Mouse (Mus musculus): ENCODE results near the gene Rhbdl3. TPM values are rescaled to one million over a fixed set of nuclear protein-coding genes. Genes with fewer than 3 reads are reported as not detected.

Rhbdl3 gene
- polyA plus RNA-seq, 1 experiment from 2014 or later: 3.1 TPM

DNA sequence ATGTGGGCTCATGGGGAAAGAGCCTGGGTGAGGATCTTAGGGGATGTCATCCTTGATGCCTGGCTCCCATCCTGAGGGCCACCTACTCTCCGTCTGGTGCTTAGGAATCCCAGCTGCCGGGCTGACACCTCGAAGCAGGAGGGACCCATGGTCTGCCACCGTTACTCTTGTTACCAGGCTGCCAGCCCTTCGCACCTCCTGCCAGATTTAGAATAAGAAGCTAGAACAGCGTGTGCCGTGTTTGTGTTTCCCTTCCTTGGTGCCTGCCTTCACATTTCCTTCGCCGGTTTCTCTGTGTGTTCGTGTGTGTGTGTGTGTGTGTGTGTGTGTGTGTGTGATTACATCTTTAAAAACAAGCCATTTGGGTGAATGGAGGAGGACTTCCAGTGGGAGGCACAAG is 4.1 kb downstream of the Rhbdl3 start:
- peaks cover 3% of the 10 kb centered on the region; the same call in 1 of the 2 replicates for H3K9me3 ChIP-seq (replicated peaks; ENCODE audit: control insufficient read depth, low read length)
- H3K27ac ChIP-seq (ENCODE audit: low read length): no peak overlapping the region
- H3K4me3 ChIP-seq (ENCODE audit: low read length): no peak overlapping the region
- no peak overlapping the region for H3K9ac ChIP-seq (ENCODE audit: low read length)
- H3K27me3 ChIP-seq (ENCODE audit: control insufficient read depth, insufficient read depth, low read length): peaks cover 30% of the 10 kb centered on the region
- 71% methylated on average over 10 of the region's 10 CpGs for WGBS
- H3K36me3 ChIP-seq (ENCODE audit: control insufficient read depth, insufficient read depth): no peaks in the 10 kb centered on the region
- ATAC-seq (replicated peaks; ENCODE audit: extremely low read depth, insufficient read depth, low FRiP score): no peak
- peaks cover 15% of the 10 kb centered on the region for H3K4me1 ChIP-seq (ENCODE audit: control insufficient read depth, insufficient read depth, low read length)
- no peak overlapping the region for H3K4me2 ChIP-seq (ENCODE audit: low read depth, low read length)

DNA sequence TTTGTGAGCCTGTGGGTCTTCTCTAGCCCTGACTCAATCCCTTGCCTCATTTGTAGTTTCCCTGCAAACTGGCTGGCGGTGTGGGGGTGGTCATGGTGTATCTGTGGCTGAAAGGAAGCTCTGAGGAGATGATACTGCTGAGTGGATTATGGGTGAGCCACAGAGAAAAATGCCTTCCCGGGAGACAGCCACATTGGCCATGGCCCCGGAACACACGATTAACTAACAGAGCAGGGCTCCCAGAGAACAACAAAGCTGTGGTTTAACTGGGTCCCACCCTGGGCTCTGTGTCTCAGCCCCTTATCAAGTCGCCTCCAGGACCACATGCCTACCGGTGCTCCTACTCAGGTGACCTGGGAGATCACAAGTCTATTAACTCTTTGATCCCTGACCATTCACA is 7.8 kb downstream of the Rhbdl3 start:
- WGBS: 46% methylated on average over 6 of the region's 6 CpGs
- Histone ChIP-seq H3K36me3 (ENCODE audit: control insufficient read depth, insufficient read depth) (no peaks in the 10 kb centered on the region), H3K27me3 (ENCODE audit: control insufficient read depth, insufficient read depth, low read length) (peaks cover 6% of the 10 kb centered on the region; the same call in 1 of the 2 replicates), H3K9ac (ENCODE audit: low read length) (no peak overlapping the region), H3K27ac (ENCODE audit: low read length) (no peak overlapping the region), H3K9me3 (replicated peaks; ENCODE audit: control insufficient read depth, low read length) (peaks cover 3% of the 10 kb centered on the region; the same call in 1 of the 2 replicates), H3K4me2 (ENCODE audit: low read depth, low read length) (no peak overlapping the region), H3K4me3 (ENCODE audit: low read length) (no peak overlapping the region), H3K4me1 (ENCODE audit: control insufficient read depth, insufficient read depth, low read length) (no peaks in the 10 kb centered on the region)
- ATAC-seq (replicated peaks; ENCODE audit: extremely low read depth, insufficient read depth, low FRiP score): no peak

- Histone ChIP-seq H3K27ac (ENCODE audit: low read length) (no peak overlapping the region), H3K27me3 (ENCODE audit: control insufficient read depth, insufficient read depth, low read length) (no peaks in the 10 kb centered on the region; the same call in 1 of the 2 replicates), H3K4me3 (ENCODE audit: low read length) (no peak overlapping the region), H3K9me3 (replicated peaks; ENCODE audit: control insufficient read depth, low read length) (no peaks in the 10 kb centered on the region), H3K36me3 (ENCODE audit: control insufficient read depth, insufficient read depth) (no peaks in the 10 kb centered on the region), H3K4me2 (ENCODE audit: low read depth, low read length) (no peak overlapping the region), H3K4me1 (ENCODE audit: control insufficient read depth, insufficient read depth, low read length) (no peaks in the 10 kb centered on the region), H3K9ac (ENCODE audit: low read length) (no peak overlapping the region)
- 73% methylated on average over 4 of the region's 4 CpGs for WGBS
- no peak for ATAC-seq (replicated peaks; ENCODE audit: extremely low read depth, insufficient read depth, low FRiP score)
Measured at GRCm38 (mm10) chr11:80311271-80311670, 10.6 kb downstream of the Rhbdl3 start.

- Histone ChIP-seq H3K4me1 (ENCODE audit: control insufficient read depth, insufficient read depth, low read length) (no peaks in the 10 kb centered on the region), H3K9me3 (replicated peaks; ENCODE audit: control insufficient read depth, low read length) (no peaks in the 10 kb centered on the region), H3K4me2 (ENCODE audit: low read depth, low read length) (no peak overlapping the region), H3K4me3 (ENCODE audit: low read length) (no peak overlapping the region), H3K27me3 (ENCODE audit: control insufficient read depth, insufficient read depth, low read length) (no peaks in the 10 kb centered on the region; the same call in 1 of the 2 replicates), H3K27ac (ENCODE audit: low read length) (no peak overlapping the region), H3K9ac (ENCODE audit: low read length) (no peak overlapping the region), H3K36me3 (ENCODE audit: control insufficient read depth, insufficient read depth) (no peaks in the 10 kb centered on the region)
- WGBS: 28% methylated on average over 2 of the region's 2 CpGs
- ATAC-seq (replicated peaks; ENCODE audit: extremely low read depth, insufficient read depth, low FRiP score): no peak
Measured at GRCm38 (mm10) chr11:80312049-80312448, 11.3 kb downstream of the Rhbdl3 start.

GRCm38 (mm10) chr11:80312565-80312964 is 11.9 kb downstream of the Rhbdl3 start:
- Histone ChIP-seq H3K4me2 (ENCODE audit: low read depth, low read length) (no peak overlapping the region), H3K9me3 (replicated peaks; ENCODE audit: control insufficient read depth, low read length) (no peaks in the 10 kb centered on the region), H3K9ac (ENCODE audit: low read length) (no peak overlapping the region), H3K27me3 (ENCODE audit: control insufficient read depth, insufficient read depth, low read length) (no peaks in the 10 kb centered on the region; the same call in 1 of the 2 replicates), H3K27ac (ENCODE audit: low read length) (no peak overlapping the region), H3K36me3 (ENCODE audit: control insufficient read depth, insufficient read depth) (no peaks in the 10 kb centered on the region), H3K4me3 (ENCODE audit: low read length) (no peak overlapping the region), H3K4me1 (ENCODE audit: control insufficient read depth, insufficient read depth, low read length) (no peaks in the 10 kb centered on the region)
- 4% methylated on average over 6 of the region's 6 CpGs for WGBS
- ATAC-seq (replicated peaks; ENCODE audit: extremely low read depth, insufficient read depth, low FRiP score): no peak

DNA sequence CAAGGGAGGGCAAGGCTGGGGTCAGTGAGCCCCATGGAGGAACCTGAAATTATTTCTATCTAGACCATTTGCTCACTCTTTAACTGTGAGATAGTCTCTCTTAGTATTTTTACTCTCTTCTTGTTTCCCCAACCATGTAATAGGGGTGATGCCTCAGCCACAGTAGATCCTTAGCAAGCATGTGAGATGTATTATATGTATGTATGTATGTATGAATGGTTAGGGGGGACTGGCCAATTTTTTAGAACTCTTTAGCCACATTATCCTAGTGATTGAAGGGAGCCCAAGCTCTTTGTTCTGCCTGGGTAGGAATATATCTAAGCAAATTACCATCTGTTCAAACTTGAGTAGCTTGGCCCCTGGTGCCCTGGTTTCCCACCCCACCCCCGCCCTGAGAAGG is 12.8 kb downstream of the Rhbdl3 start:
- Histone ChIP-seq H3K36me3 (ENCODE audit: control insufficient read depth, insufficient read depth) (no peaks in the 10 kb centered on the region), H3K27ac (ENCODE audit: low read length) (no peak overlapping the region), H3K4me1 (ENCODE audit: control insufficient read depth, insufficient read depth, low read length) (no peaks in the 10 kb centered on the region), H3K9me3 (replicated peaks; ENCODE audit: control insufficient read depth, low read length) (no peaks in the 10 kb centered on the region), H3K4me3 (ENCODE audit: low read length) (no peak overlapping the region), H3K9ac (ENCODE audit: low read length) (no peak overlapping the region), H3K4me2 (ENCODE audit: low read depth, low read length) (no peak overlapping the region), H3K27me3 (ENCODE audit: control insufficient read depth, insufficient read depth, low read length) (no peaks in the 10 kb centered on the region; the same call in 1 of the 2 replicates)
- 67% methylated on average over 1 of the region's 1 CpGs for WGBS
- no peak for ATAC-seq (replicated peaks; ENCODE audit: extremely low read depth, insufficient read depth, low FRiP score)

DNA sequence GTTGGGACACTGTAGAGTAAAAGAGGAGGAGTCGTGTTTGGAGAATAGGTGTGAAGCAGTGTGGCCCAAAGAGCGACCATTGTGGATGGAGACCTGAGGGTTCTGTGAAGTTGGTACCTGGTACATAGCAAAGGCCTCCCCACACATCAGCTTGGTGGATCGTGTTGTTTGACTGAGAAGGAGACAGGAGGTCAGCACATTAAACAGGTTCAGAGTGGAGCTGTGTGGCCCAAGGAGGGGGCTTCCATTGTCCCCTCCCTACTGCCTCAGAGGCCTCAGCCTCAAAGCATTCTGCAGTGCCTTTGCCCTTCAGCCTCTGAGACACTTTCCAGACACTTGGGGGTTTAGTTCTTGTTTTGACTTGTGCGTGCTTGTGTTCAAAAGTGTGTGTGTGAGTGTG is 13.2 kb downstream of the Rhbdl3 start:
- Histone ChIP-seq H3K27me3 (ENCODE audit: control insufficient read depth, insufficient read depth, low read length) (no peaks in the 10 kb centered on the region; the same call in 1 of the 2 replicates), H3K9me3 (replicated peaks; ENCODE audit: control insufficient read depth, low read length) (no peaks in the 10 kb centered on the region), H3K36me3 (ENCODE audit: control insufficient read depth, insufficient read depth) (no peaks in the 10 kb centered on the region), H3K4me2 (ENCODE audit: low read depth, low read length) (no peak overlapping the region), H3K4me3 (ENCODE audit: low read length) (no peak overlapping the region), H3K27ac (ENCODE audit: low read length) (no peak overlapping the region), H3K4me1 (ENCODE audit: control insufficient read depth, insufficient read depth, low read length) (no peaks in the 10 kb centered on the region), H3K9ac (ENCODE audit: low read length) (no peak overlapping the region)
- WGBS: 69% methylated on average over 4 of the region's 4 CpGs
- no peak for ATAC-seq (replicated peaks; ENCODE audit: extremely low read depth, insufficient read depth, low FRiP score)

- ATAC-seq (replicated peaks; ENCODE audit: extremely low read depth, insufficient read depth, low FRiP score): no peak
- Histone ChIP-seq H3K4me3 (ENCODE audit: low read length) (no peak overlapping the region), H3K27me3 (ENCODE audit: control insufficient read depth, insufficient read depth, low read length) (no peaks in the 10 kb centered on the region; the same call in 1 of the 2 replicates), H3K4me1 (ENCODE audit: control insufficient read depth, insufficient read depth, low read length) (no peaks in the 10 kb centered on the region), H3K27ac (ENCODE audit: low read length) (no peak overlapping the region), H3K4me2 (ENCODE audit: low read depth, low read length) (no peak overlapping the region), H3K36me3 (ENCODE audit: control insufficient read depth, insufficient read depth) (no peaks in the 10 kb centered on the region), H3K9ac (ENCODE audit: low read length) (no peak overlapping the region), H3K9me3 (replicated peaks; ENCODE audit: control insufficient read depth, low read length) (no peaks in the 10 kb centered on the region)
- WGBS: 63% methylated on average over 10 of the region's 10 CpGs
Measured at GRCm38 (mm10) chr11:80315743-80316639, 15.3 kb downstream of the Rhbdl3 start.

GRCm38 (mm10) chr11:80323255-80323654 is 22.5 kb downstream of the Rhbdl3 start:
- Histone ChIP-seq H3K36me3 (ENCODE audit: control insufficient read depth, insufficient read depth) (no peaks in the 10 kb centered on the region), H3K4me1 (ENCODE audit: control insufficient read depth, insufficient read depth, low read length) (no peaks in the 10 kb centered on the region), H3K4me3 (ENCODE audit: low read length) (no peak overlapping the region), H3K27ac (ENCODE audit: low read length) (no peak overlapping the region), H3K9me3 (replicated peaks; ENCODE audit: control insufficient read depth, low read length) (no peaks in the 10 kb centered on the region), H3K27me3 (ENCODE audit: control insufficient read depth, insufficient read depth, low read length) (no peaks in the 10 kb centered on the region), H3K4me2 (ENCODE audit: low read depth, low read length) (no peak overlapping the region), H3K9ac (ENCODE audit: low read length) (no peak overlapping the region)
- no peak; the same call in 1 of the 2 replicates for ATAC-seq (replicated peaks; ENCODE audit: extremely low read depth, insufficient read depth, low FRiP score)
- WGBS: 51% methylated on average over 13 of the region's 13 CpGs
